Mouse (Mus musculus): ENCODE results near the gene Mast4.

DNA sequence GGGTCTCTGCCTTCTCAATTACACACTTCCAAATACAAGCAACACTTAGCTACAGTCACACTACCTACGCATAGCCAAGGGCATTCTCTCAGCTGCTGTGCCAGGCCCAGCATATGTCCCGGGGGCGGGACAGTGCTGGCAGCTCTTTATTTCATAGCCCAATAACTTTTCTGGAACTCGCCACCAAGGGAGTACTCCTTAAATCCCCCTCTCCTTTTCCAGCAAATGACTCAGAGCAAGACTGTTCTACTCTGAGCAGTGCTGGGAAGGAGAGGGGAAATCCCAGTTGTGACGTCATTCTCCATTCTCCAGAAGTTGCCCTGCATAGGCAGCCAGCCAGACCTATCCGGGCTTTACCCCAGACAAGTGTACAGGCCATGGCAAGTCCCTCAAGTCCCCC, 231.7 kb downstream of the Mast4 start:
- TF ChIP-seq CTCF (IDR thresholded peaks at IDR 0.05; ENCODE audit: low read depth, low read length) (no peak), POLR2A (IDR thresholded peaks at IDR 0.05; ENCODE audit: borderline replicate concordance, low read depth, low read length) (no peak)
